Mouse (Mus musculus) spleen, postnatal 4 days (tissue): ENCODE measurements around the gene Wdr3.
A peak's percentile ranks its signal among the peaks of the same experiment; 100 is the strongest.

ENCODE experiments used
- DNase-seq, 2 experiments: peaks; one replicate each; pipeline ENCODE4 v3.0.0; 2022; ENCODE audit warnings: low spot score in 2 of 2

The Wdr3 gene

GRCm38 (mm10) chr3:100162315-100163105 is at the start of gene Wdr3, which contains the start of gene Gdap2:
Gene Wdr3, minus strand, starts transcription at chr3:100162407.
Gene Gdap2, plus strand, starts transcription at chr3:100162381.
- DNase-seq: peak; percentile 90 to 95

- DNase-seq: no peak
Measured at GRCm38 (mm10) chr3:100206973-100207372, 44.8 kb upstream of the Wdr3 start.

DNA sequence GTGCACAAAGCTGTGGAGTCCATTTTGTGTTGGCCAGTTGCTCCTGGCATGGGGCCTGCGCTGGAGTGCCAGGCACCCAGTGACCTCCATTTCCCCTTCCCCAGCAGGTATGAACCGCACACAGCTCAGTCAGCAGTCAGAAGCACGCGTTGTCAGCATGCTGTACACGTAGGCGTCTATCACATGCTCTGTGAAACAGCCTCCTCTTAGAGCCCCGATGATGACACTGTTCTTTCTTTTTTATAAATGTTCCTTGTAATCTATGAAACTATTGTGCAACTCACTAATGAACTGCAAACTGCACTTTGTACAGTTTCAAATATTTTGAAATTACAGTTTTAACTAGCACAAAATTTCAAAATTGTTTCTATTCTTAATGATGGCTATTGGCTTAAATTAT is 39.3 kb upstream of the Wdr3 start:
- no peak for DNase-seq

GRCm38 (mm10) chr3:100194210-100194609 is 32.0 kb upstream of the Wdr3 start:
- no peak for DNase-seq

GRCm38 (mm10) chr3:100189861-100190260 is 27.7 kb upstream of the Wdr3 start:
- no peak for DNase-seq

GRCm38 (mm10) chr3:100189444-100189843 is 27.2 kb upstream of the Wdr3 start:
- DNase-seq: peak; percentile 37 to 69

DNA sequence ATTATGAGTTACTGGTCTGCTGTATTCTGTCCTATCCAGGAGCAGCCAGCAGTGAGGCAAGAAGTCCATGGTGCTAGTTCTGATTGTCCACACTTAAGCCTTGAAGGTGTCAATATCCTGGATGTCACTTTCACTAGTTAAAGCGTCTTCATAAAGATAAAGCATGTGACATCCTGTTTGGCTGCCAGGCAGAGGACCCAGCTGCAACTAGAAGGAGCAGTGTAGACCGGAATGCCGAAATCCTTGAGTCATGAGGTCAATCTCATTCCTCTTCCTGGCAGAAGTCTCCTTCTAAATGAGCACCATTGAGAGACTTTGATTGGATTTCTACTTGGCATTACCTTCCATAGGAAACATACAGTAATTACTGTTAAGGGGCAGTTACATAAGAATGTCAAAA is 18.3 kb upstream of the Wdr3 start:
- no peak for DNase-seq

GRCm38 (mm10) chr3:100176031-100176430 is 13.8 kb upstream of the Wdr3 start:
- no peak for DNase-seq

- no peak for DNase-seq
Measured at GRCm38 (mm10) chr3:100164991-100165390, 2.8 kb upstream of the Wdr3 start.

DNA sequence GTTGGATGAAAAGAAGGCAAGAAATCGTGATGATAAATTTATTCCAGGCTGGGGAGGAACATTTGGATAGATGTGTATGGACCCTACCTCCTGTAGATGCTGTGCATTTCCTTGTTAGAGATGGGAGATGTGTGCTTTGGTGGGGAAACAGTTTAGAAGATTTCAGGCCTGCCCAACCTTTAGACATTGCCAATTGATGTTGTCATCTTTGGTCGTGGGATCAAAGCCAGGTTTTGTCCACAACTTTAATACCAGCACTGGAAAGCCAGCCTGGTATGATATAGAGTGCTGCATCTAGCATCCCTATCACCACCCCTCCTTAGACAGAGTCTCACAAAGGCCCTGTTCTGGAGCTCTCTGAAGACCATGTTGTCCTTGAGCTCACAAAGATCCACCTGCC is 1.3 kb upstream of the Wdr3 start:
- no peak for DNase-seq

DNA sequence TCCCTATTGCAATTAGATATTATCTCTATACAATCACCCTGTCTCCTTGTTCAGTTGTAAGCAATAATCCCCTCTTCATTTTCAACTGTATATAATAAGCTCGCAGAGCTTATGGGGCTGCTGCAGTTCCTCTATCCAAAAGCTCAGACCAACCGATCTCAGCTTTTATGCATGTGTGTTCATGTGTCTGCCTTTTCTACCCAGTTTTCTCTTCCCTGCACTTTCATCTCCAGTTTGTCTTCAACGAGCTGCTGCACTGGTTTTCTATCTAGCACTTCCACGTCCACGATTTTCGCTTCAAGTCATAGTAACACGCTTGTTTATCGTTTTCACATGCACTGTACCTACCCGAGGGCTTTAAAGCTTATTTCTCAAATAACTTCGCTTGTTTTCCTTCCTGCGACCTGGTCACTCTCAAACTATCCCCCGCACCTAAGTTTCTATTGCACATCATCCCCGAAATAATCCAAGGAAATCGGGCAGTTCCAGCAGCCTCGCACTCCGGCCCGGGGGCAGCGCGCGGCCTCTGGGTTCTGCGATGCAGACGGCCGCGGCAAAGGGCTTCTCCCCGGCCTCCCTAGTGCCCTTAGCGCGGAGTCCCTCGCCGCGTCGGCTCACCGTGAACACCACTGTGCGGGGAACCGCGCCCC is 417 bp downstream of the Wdr3 start:
- DNase-seq: no peak

- no peak for DNase-seq
Measured at GRCm38 (mm10) chr3:100160682-100161445, 1.3 kb downstream of the Wdr3 start.

- DNase-seq: no peak
Measured at GRCm38 (mm10) chr3:100122445-100122844, 39.8 kb downstream of the Wdr3 start.

DNA sequence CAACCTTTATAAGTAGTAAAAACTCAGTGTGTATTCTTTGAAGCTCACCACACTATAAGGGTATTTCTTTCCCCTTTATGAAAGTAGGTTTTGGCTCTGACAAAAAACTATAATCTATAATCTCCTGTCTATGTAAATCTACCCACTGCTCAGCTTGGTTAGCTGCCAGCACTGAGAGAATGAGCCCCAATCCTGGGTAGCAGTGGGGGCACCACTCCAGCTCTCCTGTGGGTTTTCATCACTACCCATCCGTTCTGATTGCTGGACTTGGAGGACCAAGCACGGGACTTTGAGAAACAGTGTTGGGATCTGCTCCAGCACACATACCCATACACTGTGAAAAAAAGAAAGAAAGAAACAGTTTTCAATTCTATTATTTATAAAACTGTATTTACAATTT is 40.2 kb downstream of the Wdr3 start:
- DNase-seq: no peak

- no peak for DNase-seq
Measured at GRCm38 (mm10) chr3:100118681-100119080, 43.5 kb downstream of the Wdr3 start.

DNA sequence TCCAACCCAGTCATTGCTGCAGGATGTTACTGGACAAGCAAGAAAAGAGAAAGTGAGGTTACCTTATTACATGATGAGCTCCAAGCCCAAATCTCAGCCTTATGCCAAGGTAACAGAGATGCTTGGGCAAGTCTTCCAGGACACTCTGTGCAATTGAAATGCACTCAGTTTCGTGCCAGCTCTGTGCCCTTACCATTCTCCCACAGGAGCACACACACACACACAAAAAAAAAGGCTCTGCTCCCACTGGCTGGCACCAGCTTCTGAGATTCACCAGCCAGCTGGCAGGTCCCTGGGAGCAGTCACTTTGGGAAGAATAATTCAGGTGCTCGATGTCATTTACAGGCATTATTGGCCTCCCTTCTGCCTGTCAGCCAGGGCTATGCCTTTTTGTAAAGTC is 55.5 kb downstream of the Wdr3 start:
- DNase-seq: no peak

- no peak for DNase-seq
Measured at GRCm38 (mm10) chr3:100102386-100103092, 59.7 kb downstream of the Wdr3 start.
